Mouse (Mus musculus): ENCODE results near the gene Fat3. TPM values are rescaled to one million over a fixed set of nuclear protein-coding genes. Genes with fewer than 3 reads are reported as not detected.

Gene Fat3
- polyA plus RNA-seq, 1 experiment from 2014 or later, result 0.93 TPM

- Histone ChIP-seq H3K36me3 (ENCODE audit: control insufficient read depth, insufficient read depth, low read length) (no peaks in the 10 kb centered on the region), H3K9ac (ENCODE audit: low read length) (no peak overlapping the region), H3K4me1 (replicated peaks; ENCODE audit: control insufficient read depth, insufficient read depth) (no peaks in the 10 kb centered on the region), H3K9me3 (ENCODE audit: control insufficient read depth, low read length) (no peaks in the 10 kb centered on the region), H3K4me2 (replicated peaks; ENCODE audit: low read depth) (no peak overlapping the region), H3K27me3 (ENCODE audit: control insufficient read depth, insufficient read depth, low read length) (no peaks in the 10 kb centered on the region), H3K27ac (replicated peaks) (no peak overlapping the region), H3K4me3 (ENCODE audit: low read depth, low read length) (no peak overlapping the region)
- 85% methylated on average over 1 of the region's 1 CpGs for WGBS
- TF ChIP-seq CTCF (IDR thresholded peaks at IDR 0.05; ENCODE audit: low read depth) (no peak), EP300 (optimal IDR thresholded peaks at IDR 0.05) (no peak)
- ATAC-seq (ENCODE audit: low FRiP score, low TSS enrichment) (no peak), DNase-seq (ENCODE audit: low spot score) (no peak)
Observed at GRCm38 (mm10) chr9:16132594-16132993, 368.5 kb downstream of the Fat3 start.

DNA sequence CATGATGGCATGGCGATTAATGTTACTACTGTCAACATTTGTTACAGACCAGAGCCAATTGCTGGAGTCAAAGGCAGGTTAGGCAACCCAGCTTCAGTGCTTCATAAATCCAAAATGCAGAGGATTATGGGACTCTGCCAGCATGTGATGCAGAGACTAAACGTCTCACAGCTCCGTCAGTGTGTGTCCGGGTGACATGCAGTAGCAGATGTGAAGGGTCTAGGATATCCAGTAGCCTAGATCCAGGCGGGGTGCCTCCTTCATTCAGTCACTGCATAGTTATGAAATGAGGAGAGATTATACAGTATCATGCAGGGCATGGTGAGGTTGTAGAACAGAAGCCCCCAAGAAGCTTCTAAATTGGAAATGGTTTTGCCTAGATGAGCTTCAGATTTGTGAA is 379.3 kb downstream of the Fat3 start:
- ATAC-seq (ENCODE audit: low FRiP score, low TSS enrichment) (no peak), DNase-seq (ENCODE audit: low spot score) (no peak)
- 61% methylated on average over 5 of the region's 5 CpGs for WGBS
- no peak overlapping the region for H3K27ac ChIP-seq (replicated peaks)
- H3K9me3 ChIP-seq (ENCODE audit: control insufficient read depth, low read length), result no peaks in the 10 kb centered on the region
- no peaks in the 10 kb centered on the region for H3K4me1 ChIP-seq (replicated peaks; ENCODE audit: control insufficient read depth, insufficient read depth)
- TF ChIP-seq CTCF (IDR thresholded peaks at IDR 0.05; ENCODE audit: low read depth) (no peak), EP300 (optimal IDR thresholded peaks at IDR 0.05) (no peak)
- H3K4me3 ChIP-seq (ENCODE audit: low read depth, low read length), result no peak overlapping the region
- no peaks in the 10 kb centered on the region for H3K27me3 ChIP-seq (ENCODE audit: control insufficient read depth, insufficient read depth, low read length)
- no peak overlapping the region for H3K4me2 ChIP-seq (replicated peaks; ENCODE audit: low read depth)
- no peaks in the 10 kb centered on the region for H3K36me3 ChIP-seq (ENCODE audit: control insufficient read depth, insufficient read depth, low read length)
- H3K9ac ChIP-seq (ENCODE audit: low read length), result no peak overlapping the region

DNA sequence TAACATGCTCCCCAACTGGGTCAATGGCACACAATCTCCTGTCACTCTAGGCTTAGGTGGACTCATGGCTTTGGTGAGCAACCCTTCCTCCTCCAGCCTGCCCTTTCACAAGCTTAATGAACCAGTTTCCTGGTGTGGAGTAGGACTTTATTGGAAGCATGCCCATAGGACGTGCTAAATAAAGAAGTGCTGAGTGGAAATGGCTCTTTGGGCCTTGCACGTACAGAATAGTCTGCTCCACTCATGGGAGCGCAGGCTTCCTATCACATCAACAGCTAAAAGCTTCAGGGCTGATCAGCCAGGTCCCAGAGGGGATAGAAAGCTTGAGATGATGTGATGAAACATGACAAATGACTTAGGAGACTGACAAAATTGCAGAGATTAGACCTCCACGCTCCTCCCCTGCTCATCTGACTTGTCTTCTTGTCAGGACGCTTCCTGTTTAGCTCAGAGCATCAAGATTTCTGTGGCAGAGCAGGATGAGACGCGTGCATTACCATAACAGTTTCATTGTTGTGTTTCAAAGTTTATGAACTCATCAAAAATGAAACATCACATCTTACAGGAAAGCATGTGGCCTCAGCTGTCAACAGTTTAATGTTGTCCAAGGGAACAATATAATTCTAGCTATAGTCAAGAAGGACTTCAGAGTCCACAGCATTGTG is 386.1 kb downstream of the Fat3 start:
- H3K36me3 ChIP-seq (ENCODE audit: control insufficient read depth, insufficient read depth, low read length), result no peaks in the 10 kb centered on the region
- no peak overlapping the region; the same call in 1 of the 2 replicates for H3K27ac ChIP-seq (replicated peaks)
- H3K4me1 ChIP-seq (replicated peaks; ENCODE audit: control insufficient read depth, insufficient read depth), result no peaks in the 10 kb centered on the region
- no peaks in the 10 kb centered on the region for H3K27me3 ChIP-seq (ENCODE audit: control insufficient read depth, insufficient read depth, low read length)
- ATAC-seq (ENCODE audit: low FRiP score, low TSS enrichment) (no peak), DNase-seq (ENCODE audit: low spot score) (no peak)
- TF ChIP-seq EP300 (optimal IDR thresholded peaks at IDR 0.05) (no peak), CTCF (IDR thresholded peaks at IDR 0.05; ENCODE audit: low read depth) (no peak)
- H3K9ac ChIP-seq (ENCODE audit: low read length), result no peak overlapping the region
- no peaks in the 10 kb centered on the region for H3K9me3 ChIP-seq (ENCODE audit: control insufficient read depth, low read length)
- H3K4me3 ChIP-seq (ENCODE audit: low read depth, low read length), result no peak overlapping the region
- WGBS, result 46% methylated on average over 7 of the region's 7 CpGs
- no peak overlapping the region for H3K4me2 ChIP-seq (replicated peaks; ENCODE audit: low read depth)

DNA sequence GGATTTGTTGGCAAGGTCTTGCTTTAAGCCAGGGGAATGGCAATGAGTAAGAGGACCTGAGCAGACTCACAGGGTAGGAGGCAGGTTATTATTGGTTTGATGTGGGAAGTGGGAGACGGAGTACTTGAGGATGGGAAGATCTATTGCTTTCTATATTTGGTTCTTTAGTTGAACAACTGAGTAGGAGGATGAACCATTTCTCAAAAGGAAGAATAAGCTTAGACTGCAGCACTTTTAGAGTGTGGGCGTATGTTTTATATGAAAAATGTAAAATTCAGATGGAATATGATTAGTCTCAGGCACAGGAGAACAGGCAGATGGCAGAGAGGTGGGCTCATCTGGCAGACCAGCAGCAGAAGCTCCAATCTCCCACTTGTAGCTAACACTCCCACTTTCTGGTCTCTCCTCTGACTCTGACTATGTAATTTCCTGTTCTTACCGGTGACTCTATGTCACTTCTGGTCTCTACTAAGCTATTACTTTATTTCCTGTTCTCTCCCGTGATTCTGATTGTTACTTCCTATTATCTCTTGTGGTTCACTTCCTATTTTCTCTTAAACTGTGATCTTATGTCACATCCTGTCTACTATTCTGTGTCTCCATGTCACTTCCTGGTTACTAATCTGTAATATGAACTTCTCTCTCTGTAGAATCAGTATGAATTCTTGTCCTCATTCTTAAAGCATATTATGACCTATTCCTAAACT is 387.0 kb downstream of the Fat3 start:
- TF ChIP-seq CTCF (IDR thresholded peaks at IDR 0.05; ENCODE audit: low read depth) (no peak), EP300 (optimal IDR thresholded peaks at IDR 0.05) (no peak)
- WGBS, result 77% methylated on average over 4 of the region's 4 CpGs
- H3K36me3 ChIP-seq (ENCODE audit: control insufficient read depth, insufficient read depth, low read length), result no peaks in the 10 kb centered on the region
- H3K4me1 ChIP-seq (replicated peaks; ENCODE audit: control insufficient read depth, insufficient read depth), result no peaks in the 10 kb centered on the region
- DNase-seq (ENCODE audit: low spot score) (no peak), ATAC-seq (ENCODE audit: low FRiP score, low TSS enrichment) (no peak)
- H3K4me3 ChIP-seq (ENCODE audit: low read depth, low read length), result no peak overlapping the region
- no peaks in the 10 kb centered on the region for H3K27me3 ChIP-seq (ENCODE audit: control insufficient read depth, insufficient read depth, low read length)
- H3K9me3 ChIP-seq (ENCODE audit: control insufficient read depth, low read length), result no peaks in the 10 kb centered on the region
- H3K9ac ChIP-seq (ENCODE audit: low read length), result no peak overlapping the region
- no peak overlapping the region for H3K4me2 ChIP-seq (replicated peaks; ENCODE audit: low read depth)
- H3K27ac ChIP-seq (replicated peaks), result no peak overlapping the region

- Histone ChIP-seq H3K27ac (replicated peaks) (no peak overlapping the region), H3K27me3 (ENCODE audit: control insufficient read depth, insufficient read depth, low read length) (no peaks in the 10 kb centered on the region), H3K4me3 (ENCODE audit: low read depth, low read length) (no peak overlapping the region), H3K36me3 (ENCODE audit: control insufficient read depth, insufficient read depth, low read length) (no peaks in the 10 kb centered on the region), H3K4me1 (replicated peaks; ENCODE audit: control insufficient read depth, insufficient read depth) (no peaks in the 10 kb centered on the region), H3K4me2 (replicated peaks; ENCODE audit: low read depth) (no peak overlapping the region), H3K9me3 (ENCODE audit: control insufficient read depth, low read length) (no peaks in the 10 kb centered on the region), H3K9ac (ENCODE audit: low read length) (no peak overlapping the region)
- WGBS, result 29% methylated on average over 5 of the region's 5 CpGs
- no peak for ATAC-seq (ENCODE audit: low FRiP score, low TSS enrichment)
- no peak for DNase-seq (ENCODE audit: low spot score)
- TF ChIP-seq EP300 (optimal IDR thresholded peaks at IDR 0.05), result no peak
- no peak for TF ChIP-seq CTCF (IDR thresholded peaks at IDR 0.05; ENCODE audit: low read depth)
Observed at GRCm38 (mm10) chr9:16107900-16108299, 393.2 kb downstream of the Fat3 start.

DNA sequence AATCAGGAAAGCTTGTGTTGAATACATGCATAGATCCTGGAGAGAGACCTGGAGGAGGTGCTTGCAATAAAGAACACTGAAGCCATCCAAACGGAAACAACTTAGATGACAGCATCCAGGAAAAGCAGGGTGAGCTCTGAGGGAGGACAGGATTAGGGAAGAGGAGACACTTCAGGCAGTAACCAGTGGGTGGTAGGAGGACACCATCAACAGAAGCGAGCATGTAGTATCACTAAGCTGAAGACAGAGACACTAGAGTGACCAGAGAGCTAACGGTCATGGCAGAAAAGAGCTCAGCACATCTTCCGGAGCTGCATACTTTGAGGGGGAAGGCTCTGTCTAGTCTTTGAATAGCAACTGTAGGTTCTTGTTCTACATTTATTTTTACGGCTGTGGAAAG is 393.7 kb downstream of the Fat3 start:
- WGBS, result 47% methylated on average over 5 of the region's 5 CpGs
- no peak overlapping the region for H3K9ac ChIP-seq (ENCODE audit: low read length)
- H3K27ac ChIP-seq (replicated peaks), result no peak overlapping the region
- DNase-seq (ENCODE audit: low spot score), result no peak
- H3K27me3 ChIP-seq (ENCODE audit: control insufficient read depth, insufficient read depth, low read length), result no peaks in the 10 kb centered on the region
- no peak overlapping the region for H3K4me2 ChIP-seq (replicated peaks; ENCODE audit: low read depth)
- no peak for ATAC-seq (ENCODE audit: low FRiP score, low TSS enrichment)
- no peaks in the 10 kb centered on the region for H3K36me3 ChIP-seq (ENCODE audit: control insufficient read depth, insufficient read depth, low read length)
- no peaks in the 10 kb centered on the region for H3K4me1 ChIP-seq (replicated peaks; ENCODE audit: control insufficient read depth, insufficient read depth)
- TF ChIP-seq EP300 (optimal IDR thresholded peaks at IDR 0.05) (no peak), CTCF (IDR thresholded peaks at IDR 0.05; ENCODE audit: low read depth) (peak; percentile 56)
- H3K4me3 ChIP-seq (ENCODE audit: low read depth, low read length), result no peak overlapping the region
- no peaks in the 10 kb centered on the region for H3K9me3 ChIP-seq (ENCODE audit: control insufficient read depth, low read length)
